Mouse (Mus musculus) c-Kit-positive CD71-positive TER-119-negative erythroid progenitor cells, embryonic 14.5 days (primary cell): ENCODE results near the gene Cyp4a12b.
"Not testable (repeated sequence)": the region's sequence is repeated elsewhere in the genome, so short reads cannot be mapped to it uniquely, and the experiment has no call there.

Source experiments
- DNase-seq: peaks from one replicate; pipeline ENCODE4 v3.0.0-alpha.2; 2013; ENCODE audit warnings: low read depth

Cyp4a12b gene

DNA sequence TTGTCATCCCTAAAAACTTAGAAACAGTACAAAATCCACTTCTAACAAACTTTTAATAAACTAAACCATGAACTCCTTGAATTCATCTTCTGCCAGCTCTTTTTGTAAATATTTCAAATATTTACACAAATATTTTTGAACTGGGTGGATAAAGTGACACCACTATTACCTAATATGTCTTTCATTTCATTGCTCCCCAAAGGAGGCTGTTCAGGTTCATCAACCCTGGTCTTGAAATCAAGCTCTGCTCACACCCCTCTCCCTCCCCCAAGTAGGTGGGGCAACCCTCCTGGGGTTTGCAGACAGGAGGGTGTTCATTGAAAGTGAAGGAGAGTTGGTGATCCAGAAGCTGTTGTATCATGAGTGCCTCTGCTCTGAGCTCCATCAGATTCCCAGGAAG lies at the start of gene Cyp4a12b:
TSS of gene Cyp4a12b (plus strand) at position 301 of the 400 bp plus-strand sequence.
- DNase-seq, result not testable (repeated sequence)

- not testable (repeated sequence) for DNase-seq
Measured at GRCm38 (mm10) chr4:115365624-115366023, 45.8 kb upstream of the Cyp4a12b start.

GRCm38 (mm10) chr4:115368067-115368466 lies 43.4 kb upstream of the Cyp4a12b start:
- DNase-seq, result not testable (repeated sequence)

DNA sequence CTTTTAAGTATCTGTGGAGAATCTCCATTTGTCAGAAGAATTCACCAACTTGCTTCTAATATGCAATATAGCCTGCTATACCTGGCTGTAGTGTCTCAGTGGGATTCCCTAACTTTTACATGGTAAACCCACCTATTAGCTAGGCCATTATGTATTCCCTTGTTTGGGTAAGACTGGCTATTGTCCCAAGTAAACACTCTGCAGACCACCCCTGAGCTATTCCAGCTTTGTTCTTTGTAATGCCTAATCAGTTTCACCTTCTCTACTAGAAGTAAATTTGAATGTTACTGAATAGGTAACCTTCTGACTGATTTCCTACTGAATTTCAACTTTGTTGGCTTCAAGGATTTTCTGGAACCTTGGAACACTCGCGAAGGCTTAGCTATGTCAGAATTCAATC lies 15.2 kb upstream of the Cyp4a12b start:
- DNase-seq, result not testable (repeated sequence)

- DNase-seq, result not testable (repeated sequence)
Measured at GRCm38 (mm10) chr4:115396950-115397349, 14.5 kb upstream of the Cyp4a12b start.

- DNase-seq, result no peak
Measured at GRCm38 (mm10) chr4:115450577-115451137, 39.2 kb downstream of the Cyp4a12b start.

DNA sequence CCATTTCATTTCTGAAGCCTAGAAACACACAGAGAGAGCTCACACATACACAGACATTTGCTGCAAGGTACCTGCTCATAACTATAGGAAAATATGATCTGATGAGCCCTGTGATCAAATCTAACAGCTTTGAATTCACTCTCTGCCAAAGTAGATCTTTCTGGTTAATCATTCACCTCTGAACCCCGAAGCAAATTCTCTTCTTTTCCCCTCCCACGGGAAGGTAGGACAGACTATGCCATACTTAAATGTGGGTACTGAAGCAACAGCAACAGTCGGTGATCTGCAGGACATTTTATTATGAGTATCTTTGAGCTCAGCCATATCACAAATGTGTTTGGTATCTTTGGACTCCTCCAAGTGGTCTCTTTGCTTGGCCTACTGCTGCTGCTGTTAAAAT lies 40.9 kb downstream of the Cyp4a12b start, which contains the start of gene Cyp4a30b:
TSS of gene Cyp4a30b (plus strand) at position 301 of the 400 bp plus-strand sequence.
- DNase-seq, result no peak

DNA sequence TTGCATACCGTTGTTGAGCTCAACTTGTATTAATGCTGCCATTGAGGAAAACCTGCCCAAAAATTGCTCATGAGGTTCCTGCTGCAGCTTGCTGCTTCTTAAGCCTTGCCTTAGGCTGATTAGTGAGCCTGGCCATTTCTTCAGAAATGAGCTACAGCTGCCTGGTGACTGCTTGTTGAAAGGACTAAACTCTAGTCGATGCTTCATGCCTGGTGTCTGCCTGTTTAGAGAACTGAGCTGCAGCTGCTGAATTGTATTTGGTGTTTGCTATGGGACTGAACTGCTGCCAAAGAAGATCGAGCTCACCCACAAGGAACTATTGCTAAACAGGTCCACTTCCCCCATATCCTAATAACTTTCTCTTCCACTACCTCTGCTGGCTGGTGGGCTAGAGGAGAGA lies 62.2 kb downstream of the Cyp4a12b start:
- DNase-seq, result not testable (repeated sequence)

DNA sequence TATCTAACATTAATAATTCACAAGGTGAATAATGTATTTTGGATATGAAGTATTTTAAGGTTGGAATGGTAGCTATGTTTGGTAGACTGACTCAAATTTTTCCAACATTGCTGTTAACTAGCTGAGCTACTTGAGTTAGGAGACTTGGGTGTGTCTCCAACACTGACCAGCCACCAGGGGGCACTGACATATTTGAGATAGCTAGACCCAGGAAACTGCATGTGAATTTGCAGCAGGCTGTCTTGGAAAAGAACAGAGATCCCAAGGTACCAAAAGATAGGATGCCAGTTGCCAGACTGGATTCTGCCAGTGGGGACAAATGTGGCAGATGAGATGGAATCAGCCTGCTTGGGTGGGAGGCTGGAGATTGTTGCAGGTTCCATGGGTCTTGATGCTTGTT lies 64.6 kb downstream of the Cyp4a12b start:
- not testable (repeated sequence) for DNase-seq

GRCm38 (mm10) chr4:115481006-115481652 lies 69.7 kb downstream of the Cyp4a12b start:
- DNase-seq, result no peak
